Mouse (Mus musculus) kidney, adult 2 months (tissue): ENCODE measurements at regions not wholly inside any gene's neighbourhood (a gene's known extent, or its start where the extent isn't known, plus 50 kb on each side); places are given as distances from the start of the nearest gene placed in this dataset.

ENCODE experiments used
- CTCF ChIP-seq: fragments of 200-500 bp; conservative IDR thresholded peaks from 2 replicates; pipeline ENCODE4 v1.5.1; 2011; ENCODE audit warnings: low read depth, mild to moderate bottlenecking, control low read depth, low read length, moderate library complexity, mixed read lengths; ENCODE audit not compliant: insufficient read depth, insufficient read length
- POLR2A ChIP-seq: fragments of 200-500 bp; IDR thresholded peaks from one replicate; pipeline ENCODE4 v1.6.1; 2011; ENCODE audit warnings: low read depth, low read length, control low read depth

DNA sequence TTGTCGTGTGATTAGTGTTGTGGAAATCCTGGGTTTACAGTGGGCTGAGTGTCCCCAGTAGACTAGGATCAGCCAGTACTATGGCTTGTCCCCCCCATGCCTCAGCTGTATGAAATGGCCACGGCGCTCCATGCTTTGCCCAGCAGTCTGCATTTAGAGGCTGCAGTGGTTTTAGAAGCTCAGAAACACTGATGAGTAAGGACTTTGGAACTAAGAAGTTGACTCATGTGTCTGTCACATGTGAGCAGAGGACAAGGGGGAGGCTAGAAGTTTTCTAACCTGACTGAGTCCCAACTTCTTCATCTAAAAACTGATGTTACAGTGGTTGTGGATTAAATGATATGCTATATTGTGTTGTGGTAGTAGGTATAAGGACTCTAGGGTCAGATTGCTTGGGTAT lies 371.5 kb downstream of the Bckdhb start:
- TF ChIP-seq POLR2A (no peak), CTCF (no peak)
